Mouse (Mus musculus): ENCODE measurements around the gene Pex13. TPM values are rescaled to one million over a fixed set of nuclear protein-coding genes. Genes with fewer than 3 reads are reported as not detected.
A peak's percentile ranks its signal among the peaks of the same experiment; 100 is the strongest.
"Not testable (repeated sequence)": the region's sequence is repeated elsewhere in the genome, so short reads cannot be mapped to it uniquely, and the experiment has no call there.

Pex13 gene
- polyA plus RNA-seq, 1 experiment from 2014 or later, result 35.2 TPM

DNA sequence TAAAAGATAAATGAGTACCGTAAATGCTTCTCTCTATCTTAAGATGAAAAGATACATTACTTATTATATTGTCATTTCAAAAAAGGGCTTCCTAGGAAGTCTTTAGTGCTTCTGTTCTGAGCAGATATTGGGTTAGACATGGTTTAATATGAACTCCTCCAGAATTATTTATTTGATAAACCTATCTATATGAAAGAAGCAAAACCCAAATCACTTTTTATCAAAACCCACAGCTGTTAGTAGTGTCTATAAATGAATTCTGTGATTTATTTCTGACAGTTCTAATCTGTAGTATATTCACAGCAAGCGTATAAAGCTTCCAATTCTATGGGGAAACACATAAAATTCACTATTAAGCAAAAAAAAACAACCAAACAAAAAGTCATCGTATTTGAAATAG is 17.9 kb downstream of the Pex13 start:
- DNase-seq (ENCODE audit: low spot score), result no peak

DNA sequence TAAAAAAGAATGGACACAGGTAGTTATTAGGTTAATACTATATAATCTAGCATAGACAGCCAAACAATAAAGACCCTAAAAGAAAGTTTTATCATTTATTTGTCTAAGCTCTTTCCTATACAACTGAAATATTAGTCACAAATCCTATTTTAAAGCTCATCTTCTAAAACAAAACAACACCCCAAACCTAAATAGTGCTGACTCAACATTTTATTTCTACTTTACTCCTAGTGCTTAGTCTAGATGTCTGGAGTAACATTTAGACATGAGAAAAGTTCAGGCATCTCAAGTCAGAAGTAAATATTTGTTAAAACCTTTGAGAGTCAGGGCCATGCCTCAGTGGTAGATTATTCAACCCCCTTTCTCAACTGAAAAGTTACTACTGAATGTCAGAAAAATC is 18.3 kb downstream of the Pex13 start:
- no peak for DNase-seq (ENCODE audit: low spot score)

DNA sequence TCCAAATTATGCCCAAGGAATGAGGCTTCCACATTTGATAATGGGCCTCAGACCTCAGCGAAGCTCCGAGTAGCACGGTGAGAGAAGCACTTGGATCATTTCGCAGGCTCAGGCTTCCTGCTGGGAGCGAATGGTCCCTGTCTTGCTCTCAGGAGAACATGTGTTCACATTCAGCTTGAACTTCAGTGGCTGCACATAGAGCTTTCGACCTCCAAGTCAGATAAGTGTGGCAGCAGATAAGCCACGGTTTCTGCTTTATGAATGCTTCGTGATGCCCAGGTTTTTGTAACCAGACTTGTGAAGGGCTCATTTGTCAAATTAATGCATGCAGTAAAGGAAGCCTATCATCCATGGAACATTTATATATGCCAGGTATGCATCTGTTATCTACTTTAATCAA is 31.2 kb downstream of the Pex13 start:
- DNase-seq (ENCODE audit: low spot score), result no peak

DNA sequence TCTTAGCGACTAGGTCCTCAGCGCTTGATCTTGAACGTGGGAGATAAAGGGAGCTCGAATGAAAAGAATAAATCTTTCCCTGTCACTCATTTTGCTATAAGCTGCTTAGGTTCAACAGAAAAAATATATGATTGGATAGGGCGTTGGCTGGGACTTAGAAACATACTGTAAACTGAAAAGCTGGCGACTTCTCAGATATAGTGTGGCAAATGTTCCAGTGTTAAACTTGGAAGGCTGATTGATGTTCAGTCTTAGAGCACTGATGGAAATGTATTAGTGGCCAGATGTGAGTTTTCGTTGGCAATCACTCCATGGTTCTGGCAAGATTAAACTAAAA is 31.9 kb downstream of the Pex13 start:
- no peak for DNase-seq (ENCODE audit: low spot score)

DNA sequence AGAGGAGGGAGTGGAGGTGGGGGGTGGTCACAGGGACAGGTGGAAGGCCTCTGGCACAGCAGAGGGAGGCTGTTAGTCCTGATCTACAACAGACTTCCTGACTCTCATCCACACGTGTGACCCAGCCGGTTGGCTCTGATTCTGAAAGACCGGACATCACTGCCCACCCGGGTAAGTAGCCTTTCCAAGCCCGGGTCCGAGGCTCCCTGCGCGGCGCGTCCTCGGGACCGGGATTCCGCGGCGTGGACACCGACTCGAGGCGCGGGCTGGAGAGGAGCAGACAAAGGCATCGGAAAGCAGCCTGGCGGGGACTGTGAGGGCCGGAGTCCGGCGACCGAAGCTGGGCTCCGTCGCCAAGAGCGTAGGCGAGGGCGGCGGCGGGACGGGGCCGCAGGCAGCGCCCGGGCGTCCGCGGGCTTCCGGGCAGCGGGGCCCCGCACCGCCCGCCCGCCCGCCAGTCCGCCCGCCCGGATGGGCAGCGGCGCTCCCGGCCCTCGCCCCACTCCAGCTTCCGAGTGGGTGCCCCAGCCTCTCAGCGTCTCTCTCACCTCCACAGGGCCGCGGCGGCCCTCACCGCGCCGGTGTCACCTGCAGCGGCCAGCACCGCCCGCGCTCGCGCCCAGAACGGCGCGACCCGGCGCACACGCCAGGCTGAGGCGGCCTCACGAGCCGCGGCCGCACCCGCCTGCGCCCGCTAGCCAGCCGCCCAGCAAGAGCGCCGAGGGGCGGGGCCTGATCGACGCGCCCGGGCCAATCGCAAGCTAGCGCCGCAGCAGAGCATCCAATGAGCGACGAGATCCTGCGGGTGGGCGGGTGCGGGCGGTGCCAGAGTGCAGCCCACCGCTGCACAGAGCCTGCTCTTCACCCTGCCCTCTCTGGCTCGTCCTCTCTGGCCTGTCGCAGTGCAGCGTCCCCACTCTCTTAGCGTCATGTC is 32.5 kb downstream of the Pex13 start, which contains the start of gene 0610010F05Rik:
0610010F05Rik (minus strand) TSS at position 695 of the 934 bp plus-strand sequence.
- peak; percentile 93 for DNase-seq (ENCODE audit: low spot score)

DNA sequence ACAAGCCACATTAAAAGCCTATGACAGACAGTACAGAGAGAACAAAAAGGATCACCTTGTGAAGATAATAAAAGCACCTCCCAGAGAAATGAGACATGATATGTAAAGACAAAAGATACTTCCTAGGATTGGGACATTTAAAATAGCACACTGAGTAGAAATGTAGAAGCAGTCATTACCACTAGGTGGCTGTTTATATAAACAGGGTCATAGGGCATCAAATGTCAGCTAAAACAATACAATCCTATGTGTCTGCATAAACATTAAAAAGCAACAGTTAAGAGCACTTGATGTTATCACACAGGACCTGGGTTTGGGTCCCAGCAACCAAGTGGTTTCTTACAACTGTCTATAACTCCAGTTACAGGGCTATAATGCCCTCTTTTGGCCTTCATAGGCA is 35.1 kb downstream of the Pex13 start:
- no peak for DNase-seq (ENCODE audit: low spot score)

DNA sequence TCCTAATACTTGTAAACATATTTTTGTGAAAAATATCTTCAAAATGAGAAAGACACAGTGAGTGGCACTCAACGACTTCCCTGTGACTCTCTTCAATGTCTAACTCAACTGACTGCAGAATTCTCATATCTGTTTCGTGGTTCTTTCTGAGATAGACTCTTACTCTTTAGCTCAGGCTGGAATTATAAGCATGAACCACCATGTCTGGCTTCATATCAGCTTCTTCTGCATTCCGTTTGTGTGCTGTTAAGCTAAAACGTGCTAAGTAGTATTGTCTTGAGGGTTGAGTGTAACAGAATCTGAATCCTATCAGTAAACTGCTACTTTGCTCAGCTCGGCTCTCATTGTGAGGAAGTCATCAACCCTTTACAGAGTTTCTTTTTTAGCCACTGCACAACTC is 46.8 kb downstream of the Pex13 start:
- no peak for DNase-seq (ENCODE audit: low spot score)

DNA sequence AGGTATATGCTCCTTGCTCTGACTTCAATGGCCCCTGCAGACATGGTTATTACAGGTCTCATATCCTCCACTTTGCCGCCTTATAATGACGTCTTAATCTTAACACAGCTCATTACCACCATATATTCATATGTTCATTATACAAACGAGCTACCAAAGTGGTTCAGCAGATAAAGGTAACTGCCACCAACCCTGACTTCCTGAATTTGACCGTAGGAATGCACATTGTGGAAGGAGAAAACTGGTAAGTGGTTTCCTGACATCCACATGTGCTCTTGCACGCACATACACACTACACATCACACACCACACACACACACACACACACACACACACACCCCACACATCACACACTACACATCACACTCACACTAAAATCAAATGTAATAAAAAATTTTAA is 51.2 kb downstream of the Pex13 start:
- no peak for DNase-seq (ENCODE audit: low spot score)

DNA sequence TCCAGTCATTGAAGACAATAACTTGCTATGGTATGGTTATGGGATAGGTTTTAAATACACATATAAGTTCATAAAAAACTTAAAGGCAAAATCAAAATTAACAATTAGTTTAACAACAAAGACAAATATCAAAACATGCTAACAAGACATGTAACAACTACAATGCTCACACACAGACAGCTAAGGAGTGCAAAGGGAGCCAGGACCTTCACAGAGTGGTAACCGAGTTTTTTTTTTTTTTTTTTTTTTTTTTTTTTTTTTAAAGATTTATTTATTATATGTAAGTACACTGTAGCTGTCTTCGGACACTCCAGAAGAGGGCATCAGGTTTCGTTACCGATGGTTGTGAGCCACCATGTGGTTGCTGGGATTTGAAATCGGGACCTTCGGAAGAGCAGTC is 58.5 kb downstream of the Pex13 start:
- DNase-seq (ENCODE audit: low spot score), result not testable (repeated sequence)

Other genes starting within 250 kb of the Pex13 start
- gene Ahsa2, start 167.9 kb downstream of the Pex13 start, polyA plus RNA-seq (2015; fragmentation: Nextera tagmentation; extraction: Ambion mirVana), result 29.1 and 33.0 TPM in 2 replicates
- gene 1700093K21Rik, start 144.8 kb downstream of the Pex13 start, polyA plus RNA-seq (2015; fragmentation: Nextera tagmentation; extraction: Ambion mirVana), result 0.17 TPM in 1 of 2 replicates, not detected in the other
- 25.7 and 26.6 TPM in 2 replicates for gene 0610010F05Rik, start 32.3 kb downstream of the Pex13 start, polyA plus RNA-seq (2015; fragmentation: Nextera tagmentation; extraction: Ambion mirVana)
- 24.0 and 26.2 TPM in 2 replicates for gene Pus10, start 285 bp downstream of the Pex13 start, polyA plus RNA-seq (2015; fragmentation: Nextera tagmentation; extraction: Ambion mirVana)
- gene Rel, start 105.0 kb upstream of the Pex13 start, polyA plus RNA-seq (2015; fragmentation: Nextera tagmentation; extraction: Ambion mirVana), result 3.0 and 3.2 TPM in 2 replicates
- gene Papolg, start 229.3 kb upstream of the Pex13 start, polyA plus RNA-seq (2015; fragmentation: Nextera tagmentation; extraction: Ambion mirVana), result 17.1 and 19.0 TPM in 2 replicates

Data from thymus, postnatal 0 days (tissue).